Mouse (Mus musculus) ES-E14 (cell line): ENCODE measurements at regions not wholly inside any gene's neighbourhood (a gene's known extent, or its start where the extent isn't known, plus 50 kb on each side); places are given as distances from the start of the nearest gene placed in this dataset.

Experiments used
- CHD2 ChIP-seq: IDR thresholded peaks from 2 replicates; pipeline ENCODE4 v1.6.1; 2014; ENCODE audit warnings: mild to moderate bottlenecking, low read depth, low read length, inconsistent platforms
- HCFC1 ChIP-seq: IDR thresholded peaks from 2 replicates; pipeline ENCODE4 v1.6.1; 2012; ENCODE audit warnings: low read length, inconsistent platforms, borderline replicate concordance; ENCODE audit not compliant: insufficient read depth
- MAFK ChIP-seq: IDR thresholded peaks from 2 replicates; pipeline ENCODE4 v1.6.1; 2014; ENCODE audit warnings: mild to moderate bottlenecking, low read depth, low read length, inconsistent platforms; ENCODE audit not compliant: insufficient read depth
- ZC3H11A ChIP-seq: IDR thresholded peaks from 2 replicates; pipeline ENCODE4 v1.6.1; 2012; ENCODE audit warnings: low read depth, mild to moderate bottlenecking, inconsistent platforms, low read length, borderline replicate concordance
- ZNF384 ChIP-seq: IDR thresholded peaks from 2 replicates; pipeline ENCODE4 v1.6.1; 2012; ENCODE audit warnings: low read depth, low read length, inconsistent platforms

GRCm38 (mm10) chr16:50762096-50762495 lies 171.1 kb upstream of the Ccdc54 start:
- TF ChIP-seq MAFK (no peak), CHD2 (no peak), ZNF384 (no peak), HCFC1 (no peak), ZC3H11A (no peak)
